Mouse (Mus musculus) spleen, postnatal 14 days (tissue): Measurements from ENCODE around the gene 1700020N15Rik.
"Not testable (repeated sequence)": the region's sequence is repeated elsewhere in the genome, so short reads cannot be mapped to it uniquely, and the experiment has no call there.

ENCODE experiments used
- DNase-seq, 2 experiments: peaks; one replicate each; pipeline ENCODE4 v3.0.0; 2021 to 2022; ENCODE audit warnings: low spot score in 2 of 2

1700020N15Rik gene

GRCm38 (mm10) chrX:69945000-69945399, at the start of gene 1700020N15Rik:
Gene 1700020N15Rik (plus strand): TSS chrX:69945300.
- not testable (repeated sequence) for DNase-seq

GRCm38 (mm10) chrX:69976790-69977579, 31.9 kb downstream of the 1700020N15Rik start:
- DNase-seq = no peak
